Mouse (Mus musculus) forebrain, postnatal 0 days (tissue): ENCODE measurements around the gene Oaf. TPM values are rescaled to one million over a fixed set of nuclear protein-coding genes. Genes with fewer than 3 reads are reported as not detected.

Experiments
- ATAC-seq: fragments of 200-750 bp; cut with Nextera tagmentation; 2 replicates; pipeline ENCODE4 v1.8.0; 2017; ENCODE audit warnings: mild to moderate bottlenecking, moderate library complexity
- DNase-seq: peaks from one replicate; pipeline ENCODE4 v3.0.0-alpha.2; 2015
- H3K27ac ChIP-seq: fragments of 300-500 bp; sonication (generic); 2 replicates; pipeline ENCODE4 v1.5.1; 2014; ENCODE audit warnings: low read depth, mild to moderate bottlenecking, antibody characterized with exemption, low read length, moderate library complexity, mixed read lengths
- H3K27me3 ChIP-seq: fragments of 300-500 bp; sonication (generic); 2 replicates; pipeline ENCODE4 v1.6.1; 2014; ENCODE audit warnings: mild to moderate bottlenecking, low read length, mixed read lengths; ENCODE audit not compliant: insufficient read depth
- H3K36me3 ChIP-seq: fragments of 300-500 bp; sonication (generic); 2 replicates; pipeline ENCODE4 v1.6.1; 2014; ENCODE audit warnings: mild to moderate bottlenecking, moderate library complexity; ENCODE audit not compliant: insufficient read depth
- H3K4me1 ChIP-seq: fragments of 300-500 bp; sonication (generic); 2 replicates; pipeline ENCODE4 v1.6.1; 2014; ENCODE audit warnings: antibody characterized with exemption; ENCODE audit not compliant: insufficient read depth
- H3K4me2 ChIP-seq: fragments of 300-500 bp; sonication (generic); 2 replicates; pipeline ENCODE4 v1.6.1; 2014; ENCODE audit warnings: low read depth, mild to moderate bottlenecking, moderate library complexity
- H3K4me3 ChIP-seq: fragments of 300-500 bp; sonication (generic); 2 replicates; pipeline ENCODE4 v1.5.1; 2014; ENCODE audit warnings: low read depth, low read length, mixed read lengths
- H3K9ac ChIP-seq: fragments of 300-500 bp; sonication (generic); 2 replicates; pipeline ENCODE4 v1.6.1; 2014; ENCODE audit warnings: mild to moderate bottlenecking
- H3K9me3 ChIP-seq: fragments of 300-500 bp; sonication (generic); 2 replicates; pipeline ENCODE4 v1.6.1; 2016; ENCODE audit warnings: low read length
- CTCF ChIP-seq: sonication (generic); IDR thresholded peaks from 2 replicates; pipeline ENCODE4 v1.5.1; 2016; ENCODE audit warnings: antibody characterized with exemption, control low read depth, low read depth
- WGBS: fragments of 180-500 bp; shearing (Covaris S2); extraction: QIAGEN DNeasy Blood & Tissue Kit; methylation state at CpG from one replicate; pipeline ENCODE4 v1.1.7; 2014; 5-methylcytosine and 5-hydroxymethylcytosine counted together
- polyA plus RNA-seq: library from polyadenylated mRNA; unstranded; fragments of >200 nt; fragmentation: Nextera tagmentation; extraction: Ambion mirVana; gene quantifications from 2 replicates; pipeline ENCODE4 v1.2.1, GENCODE M21; 2015
- total RNA-seq: library from RNA; depleted of rRNA; stranded (reverse); fragments of >200 nt; gene quantifications from 2 replicates; pipeline ENCODE4 v1.2.3, GENCODE M21; 2014; rRNA removed

The Oaf gene
- total RNA-seq: 5.0 and 14.3 TPM in 2 replicates
- 7.8 and 7.9 TPM in 2 replicates for polyA plus RNA-seq

GRCm38 (mm10) chr9:43239712-43240593 lies at the start of gene Oaf:
TSS of gene Oaf (minus strand) at chr9:43239911.
- no peaks in the 10 kb centered on the region for H3K36me3 ChIP-seq
- no peaks in the 10 kb centered on the region for H3K9me3 ChIP-seq
- peak within 1 kb of the TSS; percentile 68 for H3K4me2 ChIP-seq
- H3K9ac ChIP-seq: peak within 1 kb of the TSS; percentile 43; the same call in 1 of the 2 replicates
- 1% methylated on average over 44 of the region's 44 CpGs for WGBS
- ATAC-seq (peak; percentile 82), DNase-seq (peak; percentile 60)
- TF ChIP-seq CTCF: no peak
- peaks cover 23% of the 10 kb centered on the region for H3K27me3 ChIP-seq
- H3K4me3 ChIP-seq: peak within 1 kb of the TSS; percentile 40
- H3K27ac ChIP-seq: no peak within 1 kb of the TSS
- H3K4me1 ChIP-seq: no peaks in the 10 kb centered on the region

- ATAC-seq (peak; percentile 69), DNase-seq (peak; percentile 74)
- no peak overlapping the region for H3K4me3 ChIP-seq
- no peak overlapping the region for H3K27ac ChIP-seq
- H3K36me3 ChIP-seq: no peaks in the 10 kb centered on the region
- H3K27me3 ChIP-seq: no peaks in the 10 kb centered on the region
- peak; percentile 91 for TF ChIP-seq CTCF
- no peaks in the 10 kb centered on the region for H3K4me1 ChIP-seq
- H3K9ac ChIP-seq: no peak overlapping the region; the same call in 1 of the 2 replicates
- H3K9me3 ChIP-seq: no peaks in the 10 kb centered on the region
- 2% methylated on average over 20 of the region's 20 CpGs for WGBS
- H3K4me2 ChIP-seq: 0 out of 2 replicates have a peak overlapping the region, but pooled peaks have one; percentile 4
Observed at GRCm38 (mm10) chr9:43286870-43287269, 47.2 kb upstream of the Oaf start.

- Histone ChIP-seq H3K27me3 (no peaks in the 10 kb centered on the region), H3K27ac (no peak overlapping the region), H3K4me1 (no peaks in the 10 kb centered on the region), H3K36me3 (no peaks in the 10 kb centered on the region), H3K9me3 (no peaks in the 10 kb centered on the region), H3K4me3 (no peak overlapping the region), H3K9ac (no peak overlapping the region), H3K4me2 (no peak overlapping the region)
- no peak for TF ChIP-seq CTCF
- ATAC-seq (no peak), DNase-seq (no peak)
- whole genome bisulfite sequencing: 75% methylated on average over 4 of the region's 4 CpGs
Observed at GRCm38 (mm10) chr9:43285281-43285680, 45.6 kb upstream of the Oaf start.

- peak; percentile 98 for TF ChIP-seq CTCF
- Histone ChIP-seq H3K9me3 (no peaks in the 10 kb centered on the region), H3K4me2 (no peak overlapping the region), H3K9ac (no peak overlapping the region), H3K4me1 (no peaks in the 10 kb centered on the region), H3K27me3 (no peaks in the 10 kb centered on the region), H3K27ac (no peak overlapping the region), H3K36me3 (no peaks in the 10 kb centered on the region), H3K4me3 (no peak overlapping the region)
- 3% methylated on average over 6 of the region's 6 CpGs for WGBS
- ATAC-seq: peak; percentile 95
- peak; percentile 93 for DNase-seq
Observed at GRCm38 (mm10) chr9:43284284-43284683, 44.6 kb upstream of the Oaf start.

GRCm38 (mm10) chr9:43273735-43274134 lies 34.0 kb upstream of the Oaf start:
- no peak for TF ChIP-seq CTCF
- ATAC-seq (no peak), DNase-seq (no peak)
- H3K4me3 ChIP-seq: no peak overlapping the region
- H3K9ac ChIP-seq: no peak overlapping the region
- H3K27me3 ChIP-seq: peaks cover 14% of the 10 kb centered on the region
- H3K36me3 ChIP-seq: no peaks in the 10 kb centered on the region
- no peak overlapping the region for H3K4me2 ChIP-seq
- WGBS: 84% methylated on average over 9 of the region's 9 CpGs
- no peak overlapping the region for H3K27ac ChIP-seq
- H3K4me1 ChIP-seq: no peaks in the 10 kb centered on the region
- no peaks in the 10 kb centered on the region for H3K9me3 ChIP-seq

- DNase-seq: no peak
- no peaks in the 10 kb centered on the region for H3K9me3 ChIP-seq
- H3K27ac ChIP-seq: no peak overlapping the region
- no peak for TF ChIP-seq CTCF
- 58% methylated on average over 14 of the region's 14 CpGs for WGBS
- no peak overlapping the region for H3K4me2 ChIP-seq
- no peak for ATAC-seq
- no peaks in the 10 kb centered on the region for H3K4me1 ChIP-seq
- no peak overlapping the region for H3K9ac ChIP-seq
- no peaks in the 10 kb centered on the region for H3K36me3 ChIP-seq
- peaks cover 14% of the 10 kb centered on the region for H3K27me3 ChIP-seq
- no peak overlapping the region for H3K4me3 ChIP-seq
Observed at GRCm38 (mm10) chr9:43271761-43272518, 32.2 kb upstream of the Oaf start.
